Mouse (Mus musculus): ENCODE data around the gene Arl15. TPM values are rescaled to one million over a fixed set of nuclear protein-coding genes. Genes with fewer than 3 reads are reported as not detected.

Gene Arl15
- total RNA-seq, 2 experiments from 2014 or later, result 71.9 to 82.4 TPM

DNA sequence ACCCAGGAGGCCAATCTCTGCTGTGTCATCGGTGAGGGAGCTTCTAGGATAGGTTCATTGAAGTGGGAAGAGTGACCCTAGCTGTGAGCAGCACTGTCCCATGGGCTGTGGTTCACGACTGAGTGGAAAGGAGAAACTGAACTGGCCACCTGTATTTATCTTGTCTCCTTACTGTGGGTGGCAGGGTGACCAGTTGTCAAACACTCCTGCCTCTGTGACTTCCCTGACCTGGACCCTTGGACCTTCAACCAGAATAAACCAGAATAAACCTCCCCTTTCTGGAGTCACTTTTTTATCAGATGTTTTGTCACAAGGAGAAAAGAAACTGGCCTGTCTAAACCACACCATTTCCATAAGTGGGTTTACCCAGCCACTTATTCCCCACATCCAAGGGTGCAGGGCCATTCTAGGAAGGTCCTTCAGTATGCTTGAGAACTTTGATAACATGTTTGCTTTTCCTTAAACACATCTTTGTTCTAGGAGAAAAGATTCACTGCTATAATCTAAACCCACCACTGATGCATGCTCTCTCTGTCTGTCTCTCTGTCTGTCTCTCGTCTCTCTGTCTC is 289.3 kb downstream of the Arl15 start:
- no peak for DNase-seq
- intact Hi-C loops (cut with DNase I), result no loop called here

DNA sequence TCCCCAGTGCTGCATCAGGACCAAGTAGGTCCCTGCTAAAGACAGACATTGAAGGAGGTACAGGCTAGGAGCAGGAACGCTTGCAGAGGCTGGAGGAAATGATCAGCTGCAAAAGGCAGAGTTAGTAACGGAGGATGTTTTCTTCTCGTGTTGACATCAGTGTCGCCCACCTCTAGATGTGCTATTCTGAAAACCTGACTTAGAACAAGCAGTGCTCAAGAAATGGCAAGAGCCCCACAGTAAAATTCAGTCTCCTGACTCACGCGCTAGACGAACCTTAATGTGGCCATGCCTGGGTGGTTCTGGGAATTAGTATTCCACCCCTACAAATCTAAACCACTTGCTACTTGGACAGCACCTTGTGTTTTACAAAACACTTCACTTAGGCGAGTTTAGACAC is 291.1 kb downstream of the Arl15 start:
- no peak for DNase-seq
- intact Hi-C loops (cut with DNase I), result no loop called here

DNA sequence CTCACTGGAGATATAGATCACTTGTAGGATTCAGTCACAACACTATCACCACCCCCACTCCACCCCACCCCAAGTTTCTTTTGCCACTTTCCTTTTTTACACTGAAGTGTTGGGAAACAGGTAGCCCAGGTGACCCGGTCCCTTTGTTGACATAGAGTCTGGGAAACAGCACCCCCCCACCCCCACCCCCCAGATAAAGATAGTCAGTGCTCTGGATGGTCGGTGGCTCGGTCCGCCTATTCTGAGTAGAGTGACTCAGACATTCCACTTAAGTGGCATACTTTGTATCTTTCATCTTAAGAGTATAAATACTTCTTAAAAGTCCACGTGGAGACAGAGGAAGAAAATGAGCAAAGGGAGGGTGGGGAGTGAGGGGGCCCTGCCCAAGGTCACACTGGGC is 292.0 kb downstream of the Arl15 start:
- intact Hi-C loops (cut with DNase I), result no loop called here

DNA sequence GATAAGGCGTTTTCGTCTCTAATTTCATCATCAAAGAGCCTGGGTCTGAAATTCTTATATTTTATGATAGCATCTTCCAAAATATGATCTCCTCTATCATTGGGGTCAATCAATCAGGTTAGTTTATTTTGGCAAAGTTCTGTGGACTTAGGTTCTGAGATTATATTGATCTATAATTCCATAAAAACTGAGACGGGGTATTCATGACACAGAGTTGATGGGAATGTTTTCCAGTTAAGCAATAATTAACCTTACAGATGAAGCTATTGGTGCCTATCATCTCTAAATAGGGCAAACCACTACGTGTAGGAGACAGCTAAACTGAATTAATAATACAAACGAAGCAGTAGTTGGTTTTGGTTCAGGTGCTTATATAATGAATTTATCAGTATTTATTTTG is 292.5 kb downstream of the Arl15 start:
- intact Hi-C loops (cut with DNase I), result no loop called here
- DNase-seq, result no peak

More for the DNA sequence above, 292.0 kb downstream of the Arl15 start:
- DNase-seq, result no peak

DNA sequence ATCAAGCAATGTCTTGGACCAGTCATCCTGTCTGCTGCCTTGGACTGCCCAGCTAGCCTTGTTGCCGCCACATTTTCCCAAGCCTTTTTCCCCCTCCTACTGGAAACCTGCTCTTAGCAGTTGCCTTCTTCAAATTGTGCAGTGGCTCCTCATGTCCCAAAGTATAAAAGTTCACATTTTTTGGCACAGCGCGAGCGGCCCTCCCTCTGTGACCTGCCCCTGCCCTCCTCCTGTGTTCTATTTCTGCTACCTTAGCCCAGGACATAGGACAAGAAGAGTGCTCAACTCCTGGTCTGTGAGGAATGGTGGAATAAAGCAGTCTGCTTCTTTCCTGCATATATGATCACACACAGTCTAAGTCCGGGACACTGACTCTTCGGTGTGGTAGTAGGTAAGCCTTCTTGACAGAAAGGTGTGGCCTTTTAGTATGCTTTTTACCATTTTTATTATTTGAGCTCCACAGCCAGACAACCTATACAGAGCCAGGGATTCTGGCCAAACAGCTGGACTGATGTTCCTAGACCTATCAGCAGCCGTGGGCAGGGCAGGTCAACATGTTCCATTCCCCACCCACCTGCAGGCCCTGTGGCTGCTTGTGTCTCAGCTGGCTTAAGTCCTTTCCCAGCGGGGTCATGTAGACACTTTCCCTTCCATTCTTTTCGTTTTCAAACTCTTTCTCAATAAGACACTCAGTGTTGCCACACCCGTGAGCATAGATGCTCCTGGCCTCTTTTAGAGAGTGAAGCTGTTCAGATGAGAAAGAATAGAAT is 293.6 kb downstream of the Arl15 start:
- no peak for DNase-seq
- intact Hi-C loops (cut with DNase I), result no loop called here

DNA sequence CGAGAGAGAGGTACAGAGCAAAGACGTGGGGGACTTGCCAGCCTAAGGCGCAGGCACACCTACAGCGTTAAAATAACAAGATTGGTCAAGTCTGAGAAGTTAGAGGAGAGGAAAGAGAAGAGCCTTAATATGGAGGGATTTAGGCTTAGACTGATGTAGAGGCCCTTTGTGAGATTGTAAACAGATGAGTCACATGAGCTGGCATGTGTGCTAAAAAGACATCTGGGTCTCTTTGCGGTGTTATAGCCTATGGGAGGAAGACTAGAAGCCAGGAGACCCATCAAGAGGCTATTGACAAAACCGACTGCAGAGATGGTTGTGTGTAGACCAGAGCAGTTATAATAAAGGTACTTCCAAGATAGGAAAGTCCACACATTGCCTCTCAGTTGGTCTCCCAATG is 296.5 kb downstream of the Arl15 start:
- intact Hi-C loops (cut with DNase I), result no loop called here

DNA sequence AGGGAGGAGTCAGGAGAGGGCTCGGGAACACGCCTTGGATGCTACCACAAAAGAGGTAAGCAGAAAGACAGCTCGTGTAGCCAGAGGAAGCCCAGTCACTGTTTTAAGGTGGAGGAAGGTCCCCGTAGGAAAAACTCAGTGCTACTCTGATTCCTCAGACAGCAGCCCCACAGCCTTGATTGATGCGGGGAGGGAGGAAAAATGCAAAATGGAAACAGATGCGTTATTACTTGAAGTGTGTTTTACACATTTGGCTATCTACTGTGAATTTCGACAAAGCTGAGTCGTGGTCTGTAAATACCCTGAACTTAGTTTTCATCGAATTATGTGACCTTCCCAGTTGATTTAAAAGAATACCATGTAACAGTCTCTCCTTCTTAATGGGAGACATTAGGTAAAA is 296.9 kb downstream of the Arl15 start:
- intact Hi-C loops (cut with DNase I), result no loop called here
- DNase-seq, result no peak

More for the DNA sequence above, 296.5 kb downstream of the Arl15 start:
- DNase-seq, result no peak

DNA sequence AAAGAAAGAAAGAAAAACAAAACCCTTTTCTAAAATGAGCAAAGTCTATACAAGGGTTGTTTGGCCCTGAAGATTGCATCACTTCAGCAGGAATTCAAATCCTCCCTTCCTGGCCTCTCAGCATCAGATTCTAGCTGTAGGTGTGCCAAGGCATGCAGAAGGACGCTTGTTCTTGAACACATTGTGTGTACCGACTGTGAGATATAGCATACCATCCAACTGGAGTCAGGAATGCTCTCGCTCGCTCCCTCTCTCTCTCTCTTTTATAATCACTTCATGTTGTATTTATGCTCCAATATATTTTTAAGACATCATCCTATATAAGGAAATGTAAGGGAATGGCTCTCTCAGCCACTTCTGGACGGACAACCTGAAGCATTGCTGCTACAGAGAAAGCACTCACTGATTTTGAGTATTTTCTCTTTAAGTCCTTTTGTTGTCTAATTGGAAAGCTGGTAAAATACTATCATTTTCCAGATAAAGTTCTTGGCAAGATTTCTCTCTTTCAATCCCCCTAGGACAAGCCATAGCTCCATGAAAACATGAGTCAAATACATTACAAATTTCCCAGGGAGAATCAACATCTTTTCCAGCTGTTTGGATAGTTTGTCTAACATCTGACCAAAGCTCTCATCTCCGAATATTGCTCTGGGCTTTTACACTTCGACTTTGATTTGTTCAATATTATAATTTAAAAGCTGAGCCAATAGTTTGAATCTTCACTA is 300.0 kb downstream of the Arl15 start:
- intact Hi-C loops (cut with DNase I), result no loop called here

DNA sequence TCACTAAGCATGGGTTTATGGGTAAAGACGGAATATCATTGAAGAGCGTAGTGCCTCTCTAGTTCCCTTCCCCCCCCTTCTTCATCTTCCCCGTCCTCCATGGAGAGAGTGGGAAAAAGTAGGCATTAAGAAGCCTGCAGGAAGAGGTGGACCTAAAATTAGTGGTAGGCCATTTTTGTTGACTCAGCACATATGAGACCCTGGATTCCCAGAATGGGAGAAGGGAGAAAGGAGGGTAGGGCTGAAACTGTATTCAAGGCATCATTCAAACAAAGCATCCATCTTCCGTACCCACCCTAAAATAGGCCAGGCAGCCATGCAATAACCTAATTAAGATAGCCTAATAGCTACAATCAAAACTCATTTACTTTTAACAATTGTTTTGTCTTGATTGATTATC is 301.1 kb downstream of the Arl15 start:
- no peak for DNase-seq
- intact Hi-C loops (cut with DNase I), result no loop called here

More for the DNA sequence above, 300.0 kb downstream of the Arl15 start:
- DNase-seq, result no peak

DNA sequence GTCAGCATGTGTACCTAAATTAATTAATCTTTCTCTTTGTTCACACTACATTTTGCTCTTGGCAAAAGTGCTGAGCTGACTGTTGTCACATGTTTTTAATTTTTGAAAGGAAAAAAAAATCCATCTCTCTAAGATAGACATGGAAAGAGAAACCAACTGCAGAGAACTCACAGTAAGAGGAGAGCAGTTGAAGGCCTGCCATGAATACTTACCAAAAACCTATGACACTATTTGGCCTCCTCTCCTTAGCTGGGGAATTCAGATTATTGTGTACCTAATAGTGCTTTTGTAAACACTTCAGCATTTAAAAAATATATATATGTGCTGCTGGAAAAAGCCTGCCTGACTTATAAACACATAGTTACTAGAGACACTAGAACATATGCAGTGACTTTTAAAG is 302.1 kb downstream of the Arl15 start:
- intact Hi-C loops (cut with DNase I), result no loop called here
- no peak for DNase-seq

DNA sequence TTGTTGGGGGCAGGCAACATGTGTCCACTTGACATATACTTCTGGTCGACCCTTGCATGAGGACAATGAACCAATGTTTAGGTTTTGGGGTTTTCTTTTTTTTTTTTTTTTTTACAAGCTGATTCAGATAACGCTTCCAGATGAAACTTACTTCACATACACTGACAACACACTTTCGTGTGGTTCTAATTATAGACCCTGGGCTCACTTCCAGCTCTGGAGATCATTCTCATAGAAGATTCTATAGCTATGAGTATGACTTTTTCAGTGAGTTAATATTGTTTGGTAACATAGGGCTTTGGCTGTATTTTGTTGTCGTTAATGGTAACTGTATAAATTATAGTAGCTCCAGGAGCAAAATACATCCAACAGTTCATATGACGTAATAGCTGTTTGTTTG is 306.9 kb downstream of the Arl15 start:
- intact Hi-C loops (cut with DNase I), result no loop called here
- no peak for DNase-seq

DNA sequence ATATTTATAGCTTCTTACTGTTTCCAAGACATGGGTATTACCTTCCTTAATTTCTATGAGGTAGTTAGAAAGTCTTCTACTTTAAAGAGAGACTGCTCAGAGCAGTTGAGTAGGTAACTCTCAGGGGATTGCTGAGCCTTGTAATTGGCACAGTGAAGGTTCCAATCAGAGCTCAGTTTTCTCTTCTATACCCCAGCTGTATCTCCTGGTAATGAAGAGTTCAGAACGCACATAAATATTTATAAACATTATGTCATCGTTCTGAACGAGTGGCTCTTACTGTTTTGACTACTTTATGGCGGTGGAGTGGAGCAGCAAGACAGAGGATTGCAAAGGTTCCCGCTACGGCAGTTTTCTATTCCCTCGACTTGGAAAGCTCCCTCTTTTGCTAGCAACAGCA is 311.8 kb downstream of the Arl15 start:
- intact Hi-C loops (cut with DNase I), result no loop called here
- DNase-seq, result no peak

DNA sequence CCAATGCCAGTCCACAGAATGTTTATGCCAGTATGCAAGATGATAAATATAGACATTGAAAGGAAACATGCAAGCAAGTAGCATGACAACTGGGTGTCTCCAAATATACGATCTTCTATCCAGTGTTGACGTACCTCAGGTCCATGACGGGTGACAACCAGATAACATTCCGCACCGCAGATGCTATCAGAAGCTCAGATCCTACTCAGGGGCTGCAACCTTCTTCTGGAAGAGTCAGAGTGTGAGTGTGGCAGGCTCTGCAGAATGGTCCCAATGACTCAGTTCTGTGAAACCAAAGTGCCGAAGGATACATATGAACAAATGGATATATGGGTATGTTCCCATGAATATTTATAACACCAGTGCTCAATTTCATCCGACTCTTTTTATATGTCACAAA is 313.2 kb downstream of the Arl15 start:
- intact Hi-C loops (cut with DNase I), result no loop called here
- no peak for DNase-seq

DNA sequence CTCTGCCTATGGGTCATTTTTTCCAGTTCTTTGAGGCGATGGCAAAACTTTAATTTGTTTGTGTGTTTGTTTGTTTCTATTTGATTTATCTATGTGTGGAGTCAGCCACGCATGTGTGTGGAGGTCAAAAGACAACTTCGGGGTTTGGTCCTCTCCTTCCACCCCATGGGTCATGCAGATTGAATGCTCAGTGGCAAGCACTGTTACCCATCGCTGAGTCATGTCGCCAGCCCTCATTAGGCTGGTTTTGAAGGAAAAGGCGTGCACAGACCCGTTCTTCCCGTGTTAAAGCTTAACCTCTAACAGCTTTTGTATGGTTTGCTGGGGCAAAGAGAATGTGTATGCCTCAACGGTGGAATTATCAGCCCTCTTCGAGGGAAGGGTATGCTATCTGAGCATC is 315.1 kb downstream of the Arl15 start:
- DNase-seq, result no peak
- intact Hi-C loops (cut with DNase I), result no loop called here

DNA sequence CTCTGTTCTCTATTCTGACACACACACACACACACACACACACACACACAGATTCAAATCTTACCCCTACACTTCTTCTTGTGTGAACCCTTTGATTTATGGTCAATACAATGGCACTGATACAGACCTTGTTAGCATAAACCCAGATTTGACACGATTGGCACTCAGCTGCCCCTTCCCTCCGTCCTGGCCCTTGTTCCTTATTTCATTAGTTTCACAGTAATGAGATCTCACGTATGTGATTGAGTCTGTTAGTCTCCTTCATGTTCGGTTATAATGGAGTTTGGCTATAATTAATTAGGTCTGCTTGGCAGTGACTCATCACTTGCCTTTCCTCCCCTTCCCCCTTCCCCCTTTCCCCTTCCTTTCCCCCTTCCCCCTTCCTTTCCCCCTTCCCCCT is 315.5 kb downstream of the Arl15 start:
- intact Hi-C loops (cut with DNase I), result no loop called here
- DNase-seq, result no peak

DNA sequence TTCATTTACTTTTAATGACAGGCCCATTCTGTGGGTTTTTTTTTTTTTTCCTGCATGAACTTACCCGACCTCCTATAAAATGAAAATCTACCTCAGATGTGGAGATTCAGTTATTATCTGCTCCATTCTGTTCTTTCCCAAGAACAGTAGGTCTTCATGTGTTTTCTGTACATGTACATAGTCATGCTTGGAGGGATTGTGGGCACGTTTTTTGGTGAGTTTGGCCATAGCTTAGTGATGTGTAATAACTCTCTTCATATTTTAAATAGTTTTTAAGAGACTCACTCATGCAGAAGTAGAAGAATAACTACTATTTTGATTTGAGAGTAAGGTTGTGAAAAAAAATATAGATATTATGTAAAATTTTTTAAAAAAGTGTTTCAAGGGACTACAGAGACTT is 319.2 kb downstream of the Arl15 start:
- no peak for DNase-seq
- intact Hi-C loops (cut with DNase I), result no loop called here

DNA sequence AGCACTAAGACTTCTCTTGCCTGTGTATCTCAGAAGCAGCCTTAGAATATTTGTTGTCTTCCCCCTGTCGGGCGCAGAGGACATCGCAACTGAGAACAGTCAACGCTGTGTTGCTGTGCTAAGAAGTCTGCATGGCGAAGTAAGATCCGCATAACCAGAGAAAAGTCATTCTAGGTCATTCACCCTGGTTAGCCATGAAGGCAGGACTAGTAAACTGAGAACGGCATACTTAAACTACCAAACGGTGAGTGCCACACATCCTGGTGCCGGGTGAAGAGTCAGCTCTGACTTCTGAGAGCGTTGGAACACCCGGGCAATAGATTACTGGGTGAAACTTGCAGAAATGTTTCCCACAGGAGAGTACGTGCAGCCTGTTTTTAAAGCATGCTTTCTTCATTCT is 320.3 kb downstream of the Arl15 start:
- DNase-seq, result no peak

DNA sequence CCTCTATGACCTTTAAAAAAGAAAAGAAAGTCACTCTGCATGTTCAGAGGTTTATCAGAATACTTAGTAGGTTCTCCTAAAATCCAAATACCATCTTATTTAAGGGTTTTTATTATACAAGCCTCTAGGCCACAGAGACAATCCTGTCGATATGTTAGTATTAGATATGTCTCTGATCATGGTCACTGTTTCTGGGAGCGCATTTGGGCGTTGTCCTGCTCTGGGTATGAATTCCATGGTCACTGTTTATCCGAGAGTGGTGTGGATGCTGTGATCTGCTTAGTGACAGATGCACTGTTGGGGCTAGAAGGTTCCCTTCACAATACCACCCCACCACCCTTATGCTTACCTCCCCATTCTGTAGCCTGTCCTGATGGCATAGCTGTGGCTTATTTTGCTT is 320.8 kb downstream of the Arl15 start:
- intact Hi-C loops (cut with DNase I), result no loop called here

More for the DNA sequence above, 320.3 kb downstream of the Arl15 start:
- intact Hi-C loops (cut with DNase I), result no loop called here

DNA sequence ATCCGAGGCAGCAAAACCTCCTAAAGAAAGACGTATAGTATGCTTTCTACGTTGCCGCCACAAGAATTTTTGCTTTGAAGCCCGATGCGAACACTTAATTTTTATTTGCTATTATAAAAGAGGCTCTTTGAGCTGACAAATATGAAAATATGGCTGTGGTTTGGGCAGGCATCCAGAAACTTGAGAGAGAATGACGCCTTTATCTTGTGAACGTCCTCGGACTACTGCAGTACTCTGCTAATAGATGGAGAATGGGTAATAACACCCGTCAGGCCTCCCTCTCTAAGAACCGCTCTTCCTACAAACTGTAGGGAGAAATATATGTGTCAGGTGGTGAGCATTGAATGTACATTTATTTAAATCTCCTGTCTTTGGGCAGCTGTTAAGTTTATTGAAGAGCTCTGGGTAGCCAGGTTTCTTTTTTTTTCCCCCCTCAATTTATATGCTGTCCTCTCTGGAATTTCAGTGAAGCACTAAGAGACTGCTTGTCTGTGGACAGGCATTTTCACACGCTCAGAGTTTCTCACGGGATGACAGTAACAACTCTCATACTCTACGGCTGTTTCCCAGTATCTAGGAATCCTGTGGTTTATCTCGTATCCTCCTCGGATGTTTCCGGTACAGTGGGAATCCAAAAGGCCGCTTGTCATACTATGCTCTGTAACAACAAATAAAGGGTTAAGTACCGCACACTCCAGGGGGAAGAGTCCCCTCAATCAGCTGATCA is 324.0 kb downstream of the Arl15 start:
- intact Hi-C loops (cut with DNase I), result no loop called here
- no peak for DNase-seq

More for the DNA sequence above, 320.8 kb downstream of the Arl15 start:
- no peak for DNase-seq

DNA sequence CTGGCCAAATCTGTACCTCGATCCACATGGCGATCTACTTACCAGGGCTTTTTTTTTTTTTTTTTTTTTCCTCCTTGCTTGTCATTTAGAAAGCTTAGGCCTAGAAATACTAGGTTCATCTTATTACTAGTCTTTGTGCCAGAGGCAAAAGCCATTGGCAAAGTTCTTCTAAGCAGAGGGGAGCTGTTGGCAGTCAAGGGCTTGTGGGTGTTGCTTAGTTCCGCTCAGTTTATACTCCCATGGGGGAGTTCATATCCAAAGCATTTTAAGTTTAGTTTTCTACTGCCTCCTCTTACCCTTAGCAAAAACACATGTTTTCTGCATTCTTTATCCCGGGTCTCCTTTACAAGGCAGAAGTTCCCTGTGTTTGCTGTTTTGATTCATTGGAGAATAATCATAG is 325.5 kb downstream of the Arl15 start:
- intact Hi-C loops (cut with DNase I), result no loop called here

DNA sequence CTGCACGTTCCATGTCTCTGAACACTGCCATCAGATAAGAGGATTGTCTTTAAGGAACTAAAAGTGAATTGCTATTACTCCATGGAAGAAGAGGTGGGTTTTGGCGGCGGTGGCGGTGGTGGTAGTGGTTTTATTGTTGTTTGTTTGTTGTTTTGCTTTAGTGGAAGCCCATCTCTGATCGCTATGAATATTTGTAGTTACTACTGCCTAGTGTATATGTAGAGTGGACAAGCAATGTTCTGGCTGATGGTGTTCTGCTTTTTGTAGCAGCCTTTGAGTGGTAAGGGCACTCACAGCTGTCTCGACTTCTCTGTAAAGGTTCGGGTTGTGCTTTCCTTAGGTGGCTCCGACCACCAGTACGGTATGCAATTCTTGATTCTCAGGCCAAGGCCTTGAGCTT is 327.3 kb downstream of the Arl15 start:
- intact Hi-C loops (cut with DNase I), result no loop called here
- no peak for DNase-seq

More for the DNA sequence above, 325.5 kb downstream of the Arl15 start:
- no peak for DNase-seq
